Mouse (Mus musculus): ENCODE measurements around the gene Zfp367. TPM values are rescaled to one million over a fixed set of nuclear protein-coding genes. Genes with fewer than 3 reads are reported as not detected.

Zfp367 gene
- polyA plus RNA-seq, 1 experiment from 2014 or later, result 28.8 TPM

DNA sequence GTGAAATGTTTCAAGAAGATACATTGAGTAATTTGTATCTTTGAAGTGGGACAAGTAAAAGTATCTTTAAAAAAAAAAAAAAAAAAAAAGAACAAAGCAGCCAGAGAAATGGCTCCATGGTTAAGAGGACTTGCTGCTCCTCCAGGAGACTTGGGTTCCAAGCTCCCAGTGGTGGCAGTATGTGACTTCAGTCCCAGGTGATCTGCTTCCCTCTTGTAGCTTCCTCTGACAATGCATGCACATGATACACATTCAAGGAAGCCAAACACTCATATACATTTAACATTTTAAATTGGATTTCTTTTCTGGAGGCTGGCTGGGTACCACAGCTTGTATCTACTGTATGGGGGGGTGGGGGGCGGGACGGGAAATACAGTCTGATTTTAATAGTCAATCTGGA is 1.6 kb upstream of the Zfp367 start:
- Histone ChIP-seq H3K36me3 (no peaks in the 10 kb centered on the region), H3K4me2 (peak overlapping the region; percentile 29; the same call in 1 of the 2 replicates), H3K27ac (ENCODE audit: poor library complexity, severe bottlenecking) (peak overlapping the region; percentile 90), H3K9me3 (replicated peaks) (no peaks in the 10 kb centered on the region), H3K27me3 (replicated peaks) (no peaks in the 10 kb centered on the region), H3K4me1 (replicated peaks) (peaks cover 33% of the 10 kb centered on the region), H3K4me3 (0 out of 2 replicates have a peak overlapping the region, but pooled peaks have one; percentile 2), H3K9ac (no peak overlapping the region)
- ATAC-seq (ENCODE audit: insufficient number of reproducible peaks, low FRiP score), result no peak
- 44% methylated on average over 2 of the region's 2 CpGs for WGBS

DNA sequence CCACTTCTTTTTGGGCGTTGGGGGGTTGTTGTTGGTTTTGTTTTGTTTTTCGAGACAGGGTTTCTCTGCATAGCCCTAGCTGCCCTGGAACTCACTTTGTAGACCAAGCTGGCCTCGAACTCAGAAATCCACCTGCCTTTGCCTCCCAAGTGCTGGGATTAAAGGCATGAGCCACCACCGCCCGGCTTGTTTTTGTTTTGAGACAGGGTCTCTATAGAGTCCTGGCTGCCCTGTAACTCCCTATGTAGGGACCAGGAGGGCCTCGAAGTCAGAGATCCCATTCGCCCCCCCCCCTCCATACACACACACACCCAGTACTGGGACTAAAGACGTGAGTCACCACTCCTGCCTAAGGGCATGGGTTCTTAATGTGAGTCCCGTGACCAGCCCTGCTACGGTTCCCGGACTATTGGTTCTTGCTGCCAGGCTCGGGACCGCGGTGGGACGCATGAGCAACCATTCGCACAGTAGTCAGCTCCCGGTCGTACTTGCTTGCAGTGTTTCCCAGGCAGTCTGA is 807 bp upstream of the Zfp367 start:
- Histone ChIP-seq H3K9me3 (replicated peaks) (no peaks in the 10 kb centered on the region), H3K9ac (peak overlapping the region; percentile 71), H3K4me2 (peak overlapping the region; percentile 86), H3K4me3 (peak overlapping the region; percentile 93), H3K4me1 (replicated peaks) (peaks cover 37% of the 10 kb centered on the region), H3K27ac (ENCODE audit: poor library complexity, severe bottlenecking) (peak overlapping the region; percentile 94), H3K36me3 (no peaks in the 10 kb centered on the region), H3K27me3 (replicated peaks) (no peaks in the 10 kb centered on the region)
- 2% methylated on average over 18 of the region's 18 CpGs for whole genome bisulfite sequencing
- peak; percentile 58 for ATAC-seq (ENCODE audit: insufficient number of reproducible peaks, low FRiP score)

DNA sequence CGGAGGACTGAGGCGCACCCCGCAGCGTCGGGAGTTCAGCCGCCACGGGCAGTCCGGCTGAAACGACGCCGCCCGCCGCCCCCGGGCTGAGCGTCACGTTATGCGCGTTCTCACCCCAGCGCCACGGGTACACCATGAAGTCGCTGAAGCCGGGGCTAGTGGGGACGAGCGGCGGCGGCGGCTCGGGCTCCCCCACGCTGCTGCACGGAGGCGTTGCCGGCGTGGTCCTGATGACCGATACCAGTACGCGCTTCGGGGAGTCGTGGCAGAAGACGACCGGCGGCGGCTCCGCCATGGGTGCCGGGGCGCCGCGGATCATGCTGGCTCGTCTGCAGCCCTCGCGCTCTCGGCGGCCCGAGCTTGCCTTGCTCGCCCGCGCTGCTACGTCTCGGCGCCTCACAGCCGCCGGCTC is 325 bp downstream of the Zfp367 start:
- peak overlapping the region; percentile 93 for H3K27ac ChIP-seq (ENCODE audit: poor library complexity, severe bottlenecking)
- H3K9me3 ChIP-seq (replicated peaks), result no peaks in the 10 kb centered on the region
- no peaks in the 10 kb centered on the region for H3K36me3 ChIP-seq
- H3K27me3 ChIP-seq (replicated peaks), result no peaks in the 10 kb centered on the region
- WGBS, result under 1% methylated on average over 61 of the region's 61 CpGs
- H3K4me2 ChIP-seq, result peak overlapping the region; percentile 86
- H3K4me1 ChIP-seq (replicated peaks), result peaks cover 37% of the 10 kb centered on the region
- peak overlapping the region; percentile 94 for H3K9ac ChIP-seq
- peak; percentile 7; the same call in 1 of the 2 replicates for ATAC-seq (ENCODE audit: insufficient number of reproducible peaks, low FRiP score)
- peak overlapping the region; percentile 93 for H3K4me3 ChIP-seq

DNA sequence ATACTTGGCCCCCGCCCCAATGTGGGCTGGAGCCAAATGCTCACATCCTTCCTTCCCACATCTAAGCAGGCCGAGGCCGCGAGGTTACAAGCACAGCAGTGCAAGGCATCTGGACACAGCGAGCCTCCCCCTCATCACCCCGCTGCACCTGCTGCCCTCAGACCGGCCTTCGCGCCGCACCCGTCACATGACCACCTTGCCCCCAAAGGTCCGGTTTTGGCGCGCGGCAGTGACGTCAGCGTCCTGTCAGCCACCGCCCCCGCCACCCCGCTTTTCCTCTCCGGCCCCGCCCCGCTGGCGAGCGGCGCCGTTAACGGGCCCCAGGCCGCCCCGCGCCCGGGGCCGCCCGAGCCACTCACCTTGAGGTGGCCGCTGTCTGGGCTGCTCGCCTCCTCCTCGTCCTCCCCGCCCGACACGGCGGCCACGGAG is 747 bp downstream of the Zfp367 start:
- WGBS, result under 1% methylated on average over 42 of the region's 42 CpGs
- peaks cover 37% of the 10 kb centered on the region for H3K4me1 ChIP-seq (replicated peaks)
- peak overlapping the region; percentile 93 for H3K27ac ChIP-seq (ENCODE audit: poor library complexity, severe bottlenecking)
- peak; percentile 43 for ATAC-seq (ENCODE audit: insufficient number of reproducible peaks, low FRiP score)
- H3K9ac ChIP-seq, result peak overlapping the region; percentile 94
- no peaks in the 10 kb centered on the region for H3K27me3 ChIP-seq (replicated peaks)
- no peaks in the 10 kb centered on the region for H3K9me3 ChIP-seq (replicated peaks)
- H3K4me3 ChIP-seq, result peak overlapping the region; percentile 93
- H3K4me2 ChIP-seq, result peak overlapping the region; percentile 86
- H3K36me3 ChIP-seq, result no peaks in the 10 kb centered on the region

GRCm38 (mm10) chr13:64150121-64150520 is 2.9 kb downstream of the Zfp367 start:
- Histone ChIP-seq H3K9ac (no peak overlapping the region), H3K4me2 (peak overlapping the region; percentile 39), H3K27me3 (replicated peaks) (no peaks in the 10 kb centered on the region), H3K4me3 (peak overlapping the region; percentile 3; the same call in 1 of the 2 replicates), H3K4me1 (replicated peaks) (peaks cover 33% of the 10 kb centered on the region), H3K27ac (ENCODE audit: poor library complexity, severe bottlenecking) (0 out of 2 replicates have a peak overlapping the region, but pooled peaks have one; percentile 3), H3K9me3 (replicated peaks) (no peaks in the 10 kb centered on the region), H3K36me3 (no peaks in the 10 kb centered on the region)
- WGBS, result 35% methylated on average over 5 of the region's 5 CpGs
- no peak for ATAC-seq (ENCODE audit: insufficient number of reproducible peaks, low FRiP score)

- H3K9me3 ChIP-seq (replicated peaks), result no peaks in the 10 kb centered on the region
- no peaks in the 10 kb centered on the region for H3K27me3 ChIP-seq (replicated peaks)
- peak overlapping the region; percentile 68 for H3K4me2 ChIP-seq
- 0 out of 2 replicates have a peak, but pooled peaks cover 3% of the 10 kb centered on the region for H3K4me1 ChIP-seq (replicated peaks)
- peak overlapping the region; percentile 76 for H3K9ac ChIP-seq
- H3K36me3 ChIP-seq, result peaks cover 15% of the 10 kb centered on the region
- peak; percentile 82 for ATAC-seq (ENCODE audit: insufficient number of reproducible peaks, low FRiP score)
- WGBS, result 42% methylated on average over 15 of the region's 15 CpGs
- H3K4me3 ChIP-seq, result peak overlapping the region; percentile 71
- H3K27ac ChIP-seq (ENCODE audit: poor library complexity, severe bottlenecking), result peak overlapping the region; percentile 60; the same call in 1 of the 2 replicates
Observed at GRCm38 (mm10) chr13:64129616-64130375, 23.2 kb downstream of the Zfp367 start.

DNA sequence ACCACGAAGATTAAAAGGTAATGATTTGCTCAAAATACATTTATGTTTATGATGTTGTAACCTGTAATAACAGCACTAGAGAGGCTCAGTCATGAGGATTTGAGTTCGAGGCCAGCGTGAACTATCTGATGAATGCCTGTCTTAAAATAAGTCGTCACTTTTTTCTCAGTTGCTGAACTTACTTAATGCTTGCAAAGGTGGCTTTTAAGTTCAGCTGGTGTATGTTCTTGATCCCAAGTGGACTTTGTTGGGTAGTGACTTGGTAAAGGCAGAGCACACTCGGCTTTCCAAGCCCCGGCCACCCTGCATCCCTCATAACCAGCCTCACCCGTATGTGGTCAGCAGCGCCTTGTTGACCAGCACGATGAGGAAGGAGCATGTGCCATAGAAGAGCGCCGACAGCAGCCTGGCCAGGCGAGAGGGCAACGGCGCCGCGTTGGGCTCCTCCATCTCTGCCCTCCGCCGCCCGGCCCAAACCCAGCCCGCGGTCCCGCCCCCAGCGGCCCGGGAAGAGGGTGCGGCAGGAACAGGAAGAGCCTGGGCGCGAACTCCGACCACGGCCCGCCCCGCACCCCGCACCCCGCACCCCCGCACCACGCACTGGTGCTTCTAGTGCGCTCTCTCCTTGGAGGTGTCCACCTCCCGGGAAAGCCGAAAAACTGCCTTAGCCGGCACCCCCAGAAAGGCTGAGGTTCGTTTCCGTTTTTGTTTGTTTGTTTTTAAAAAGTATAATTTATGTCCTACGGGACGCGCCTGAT is 24.0 kb downstream of the Zfp367 start, which contains the start of gene Slc35d2:
Gene Slc35d2 (minus strand): TSS at position 511 of the 758 bp plus-strand sequence.
- Histone ChIP-seq H3K9me3 (replicated peaks) (no peaks in the 10 kb centered on the region), H3K9ac (peak within 1 kb of the TSS; percentile 76), H3K4me2 (peak within 1 kb of the TSS; percentile 68), H3K27me3 (replicated peaks) (no peaks in the 10 kb centered on the region), H3K27ac (ENCODE audit: poor library complexity, severe bottlenecking) (peak within 1 kb of the TSS; percentile 60), H3K36me3 (peaks cover 9% of the 10 kb centered on the region), H3K4me1 (replicated peaks) (0 out of 2 replicates have a peak, but pooled peaks cover 3% of the 10 kb centered on the region), H3K4me3 (peak within 1 kb of the TSS; percentile 71)
- 6% methylated on average over 44 of the region's 44 CpGs for WGBS
- peak; percentile 88 for ATAC-seq (ENCODE audit: insufficient number of reproducible peaks, low FRiP score)

GRCm38 (mm10) chr13:64126316-64126715 is 26.7 kb downstream of the Zfp367 start:
- Histone ChIP-seq H3K4me1 (replicated peaks) (0 out of 2 replicates have a peak, but pooled peaks cover 3% of the 10 kb centered on the region), H3K4me3 (no peak overlapping the region), H3K27ac (ENCODE audit: poor library complexity, severe bottlenecking) (no peak overlapping the region), H3K9me3 (replicated peaks) (no peaks in the 10 kb centered on the region), H3K27me3 (replicated peaks) (no peaks in the 10 kb centered on the region), H3K9ac (no peak overlapping the region), H3K4me2 (no peak overlapping the region), H3K36me3 (no peaks in the 10 kb centered on the region)
- WGBS, result 70% methylated on average over 4 of the region's 4 CpGs
- ATAC-seq (ENCODE audit: insufficient number of reproducible peaks, low FRiP score), result no peak

DNA sequence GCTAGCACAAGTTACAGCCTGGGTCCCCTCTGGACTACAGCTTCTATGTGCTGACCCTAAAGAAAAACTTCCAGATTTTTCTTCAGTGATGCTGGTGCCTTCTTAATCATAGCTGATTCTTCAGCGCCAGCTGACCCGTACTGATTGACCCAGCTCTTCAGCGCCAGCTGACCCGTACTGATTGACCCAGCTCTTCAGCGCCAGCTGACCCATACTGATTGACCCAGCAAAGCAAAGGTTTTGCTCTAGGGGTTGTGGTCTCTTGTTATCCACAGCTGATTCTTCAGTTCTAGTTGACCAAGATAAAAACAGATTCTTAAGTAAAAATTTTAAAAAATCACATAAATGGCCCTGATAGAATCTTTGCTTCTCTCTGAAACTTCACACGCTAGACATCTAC is 28.1 kb downstream of the Zfp367 start:
- Histone ChIP-seq H3K27me3 (replicated peaks) (no peaks in the 10 kb centered on the region), H3K9me3 (replicated peaks) (no peaks in the 10 kb centered on the region), H3K36me3 (no peaks in the 10 kb centered on the region), H3K4me1 (replicated peaks) (0 out of 2 replicates have a peak, but pooled peaks cover 3% of the 10 kb centered on the region), H3K4me3 (no peak overlapping the region), H3K9ac (no peak overlapping the region), H3K4me2 (no peak overlapping the region), H3K27ac (ENCODE audit: poor library complexity, severe bottlenecking) (no peak overlapping the region)
- ATAC-seq (ENCODE audit: insufficient number of reproducible peaks, low FRiP score), result no peak
- 91% methylated on average over 6 of the region's 6 CpGs for WGBS

DNA sequence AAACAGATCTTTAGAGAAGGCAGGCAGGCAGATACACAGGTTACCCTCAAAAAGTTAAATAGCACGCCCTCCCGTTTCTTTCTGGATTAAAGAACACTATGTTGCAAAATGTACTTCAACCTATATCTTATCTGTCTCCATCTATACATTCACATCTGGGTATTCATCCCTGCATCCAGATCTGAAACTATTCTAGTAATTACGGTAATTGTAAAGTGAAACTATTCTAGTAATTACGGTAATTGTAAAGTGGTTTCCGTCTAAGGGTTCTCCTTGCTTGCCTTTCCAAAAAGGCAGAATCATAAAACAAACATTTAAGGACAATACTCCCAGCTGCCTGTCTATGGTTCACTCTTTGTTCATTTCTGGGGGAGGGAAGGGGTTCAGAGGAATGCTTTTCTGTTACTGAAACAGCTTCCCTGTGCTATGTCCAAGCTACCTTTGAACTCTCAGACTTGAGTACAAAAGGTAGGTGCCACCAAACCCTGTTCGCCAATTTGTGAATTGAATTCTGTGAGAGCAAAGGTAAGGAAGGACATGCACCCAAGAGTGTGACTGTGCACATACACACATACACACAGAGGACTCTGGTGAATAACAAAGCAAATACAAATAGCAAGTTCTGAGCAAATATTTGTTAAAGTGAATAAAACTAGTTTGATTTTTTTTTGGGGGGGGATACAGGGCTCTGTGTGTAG is 29.4 kb downstream of the Zfp367 start:
- Histone ChIP-seq H3K27me3 (replicated peaks) (no peaks in the 10 kb centered on the region), H3K36me3 (no peaks in the 10 kb centered on the region), H3K9me3 (replicated peaks) (no peaks in the 10 kb centered on the region), H3K4me1 (replicated peaks) (no peaks in the 10 kb centered on the region), H3K4me2 (no peak overlapping the region), H3K4me3 (no peak overlapping the region), H3K9ac (no peak overlapping the region), H3K27ac (ENCODE audit: poor library complexity, severe bottlenecking) (no peak overlapping the region)
- ATAC-seq (ENCODE audit: insufficient number of reproducible peaks, low FRiP score), result no peak
- WGBS, result 26% methylated on average over 6 of the region's 6 CpGs
